ENCODE assay signal across 9 mouse cellular contexts in the genomic region with DNA sequence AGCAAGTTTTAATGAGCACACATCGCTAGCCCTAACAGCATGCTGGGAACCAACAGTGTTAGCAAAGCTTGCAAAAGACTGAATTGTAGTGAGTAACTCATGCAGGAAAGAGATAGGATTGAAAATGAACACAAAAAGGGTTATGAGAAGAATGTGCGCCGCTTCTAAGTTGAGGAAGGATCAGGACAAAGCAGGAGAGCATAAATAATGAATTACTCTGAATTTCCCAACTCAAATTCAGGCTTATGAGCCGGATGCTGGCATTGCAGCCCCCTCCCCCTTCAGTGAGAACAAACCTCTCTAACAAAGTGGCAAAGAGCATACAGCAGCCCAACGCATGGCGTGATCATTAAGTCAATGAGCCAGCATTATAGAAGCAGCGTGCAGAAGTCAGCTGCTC.
A peak's percentile ranks its signal among the peaks of the same experiment; 100 is the strongest.
DNase-seq lines count a peak whose midpoint lies in the region; ATAC-seq lines count a peak whose summit lies in the region.
"Had no signal": no experiment of that assay in that cellular context is flagged by ENCODE, and none has a peak within 500 bp of the region (broad histone marks: within the 10 kb centered on the region; RNA-seq: fewer than 3 reads in every experiment).

No protein-coding gene starts in this region.

- no peaks in the 10 kb centered on the region for H3K27me3 ChIP-seq in forebrain, embryonic 15.5 days
- H3K27me3 ChIP-seq in midbrain, embryonic 10.5 days (ENCODE audit: low read depth, poor library complexity, severe bottlenecking): no peaks in the 10 kb centered on the region
- H3K27me3 ChIP-seq in kidney, embryonic 15.5 days: no peaks in the 10 kb centered on the region

- peak; percentile 88 for ATAC-seq in forebrain, embryonic 15.5 days (replicated peaks)
- no peak for ATAC-seq in kidney, embryonic 15.5 days (replicated peaks; ENCODE audit: low FRiP score)

- H3K4me1 ChIP-seq in forebrain, embryonic 15.5 days: peaks cover 13% of the 10 kb centered on the region
- peaks cover 19% of the 10 kb centered on the region for H3K4me1 ChIP-seq in midbrain, embryonic 10.5 days
- no peaks in the 10 kb centered on the region for H3K4me1 ChIP-seq in kidney, embryonic 15.5 days

- no peak overlapping the region for H3K9ac ChIP-seq in forebrain, embryonic 15.5 days (replicated peaks)
- no peak overlapping the region for H3K9ac ChIP-seq in kidney, embryonic 15.5 days

- peak overlapping the region; percentile 16; the same call in 1 of the 2 replicates for H3K4me2 ChIP-seq in forebrain, embryonic 15.5 days (replicated peaks)
- no peak overlapping the region for H3K4me2 ChIP-seq in kidney, embryonic 15.5 days

- H3K4me3 ChIP-seq in forebrain, embryonic 15.5 days: no peak overlapping the region
- H3K4me3 ChIP-seq in midbrain, embryonic 10.5 days: no peak overlapping the region
- no peak overlapping the region for H3K4me3 ChIP-seq in kidney, embryonic 15.5 days (replicated peaks)

- DNase-seq in layer of hippocampus, postnatal 14 days (ENCODE audit: low spot score in 2 of 2): peak; percentile 10 to 11
- no peak for DNase-seq in layer of hippocampus, adult 11-12 months (ENCODE audit: low spot score)
- peak; percentile 31 for DNase-seq in midbrain, embryonic 10.5 days (ENCODE audit: low spot score)
- DNase-seq in retina, embryonic 14.5 days (ENCODE audit: low spot score): peak; percentile 52
- no peak for DNase-seq in gastrocnemius, postnatal 25 days
- no peak for DNase-seq in spleen, postnatal 14 days (ENCODE audit: low spot score in 2 of 2)
- DNase-seq: thymus, adult 2 months had no signal

- H3K36me3 ChIP-seq in forebrain, embryonic 15.5 days: no peaks in the 10 kb centered on the region
- H3K36me3 ChIP-seq in midbrain, embryonic 10.5 days: no peaks in the 10 kb centered on the region
- H3K36me3 ChIP-seq in kidney, embryonic 15.5 days: no peaks in the 10 kb centered on the region

- H3K27ac ChIP-seq in forebrain, embryonic 15.5 days (replicated peaks): peak overlapping the region; percentile 31; the same call in 1 of the 2 replicates
- peak overlapping the region; percentile 68 for H3K27ac ChIP-seq in midbrain, embryonic 10.5 days (replicated peaks)
- no peak overlapping the region for H3K27ac ChIP-seq in kidney, embryonic 15.5 days

- WGBS in forebrain, embryonic 15.5 days: 4% methylated on average over 7 of the region's 7 CpGs
- whole genome bisulfite sequencing in midbrain, embryonic 10.5 days: 48% methylated on average over 7 of the region's 7 CpGs
- 67% methylated on average over 7 of the region's 7 CpGs for WGBS in kidney, embryonic 15.5 days

- H3K9me3 ChIP-seq in forebrain, embryonic 15.5 days: no peaks in the 10 kb centered on the region
- no peaks in the 10 kb centered on the region for H3K9me3 ChIP-seq in midbrain, embryonic 10.5 days (replicated peaks)
- H3K9me3 ChIP-seq in kidney, embryonic 15.5 days (replicated peaks): no peaks in the 10 kb centered on the region

Comparison
In these comparisons a context has a peak if more than half of its experiments do, and no peak if none do; other contexts are left out.
1. DNase-seq: peak in layer of hippocampus, postnatal 14 days (2 of 2), midbrain, embryonic 10.5 days (single experiment) and retina, embryonic 14.5 days (single experiment); none in layer of hippocampus, adult 11-12 months (single experiment), gastrocnemius, postnatal 25 days (single experiment) and spleen, postnatal 14 days (0 of 2).